Mouse (Mus musculus) liver, embryonic 12.5 days (tissue): ENCODE data around the gene Camkmt. TPM values are rescaled to one million over a fixed set of nuclear protein-coding genes. Genes with fewer than 3 reads are reported as not detected.

Source experiments
- ATAC-seq: fragments of 200-750 bp; cut with Nextera tagmentation; 2 replicates; pipeline ENCODE4 v1.8.0; 2017; ENCODE audit warnings: moderate number of reproducible peaks, mild to moderate bottlenecking, moderate library complexity
- H3K27ac ChIP-seq: fragments of 300-500 bp; sonication (generic); 2 replicates; pipeline ENCODE4 v1.5.1; 2016; ENCODE audit warnings: mild to moderate bottlenecking
- H3K27me3 ChIP-seq: fragments of 300-500 bp; sonication (generic); replicated peaks from 2 replicates; pipeline ENCODE4 v1.6.1; 2016; ENCODE audit warnings: mild to moderate bottlenecking, moderate library complexity
- H3K36me3 ChIP-seq: fragments of 300-500 bp; sonication (generic); 2 replicates; pipeline ENCODE4 v1.6.1; 2016; ENCODE audit warnings: mild to moderate bottlenecking, moderate library complexity
- H3K4me1 ChIP-seq: fragments of 300-500 bp; sonication (generic); 2 replicates; pipeline ENCODE4 v1.6.1; 2016
- H3K4me2 ChIP-seq: fragments of 300-500 bp; sonication (generic); 2 replicates; pipeline ENCODE4 v1.6.1; 2016; ENCODE audit warnings: mild to moderate bottlenecking, moderate library complexity
- H3K4me3 ChIP-seq: fragments of 300-500 bp; sonication (generic); 2 replicates; pipeline ENCODE4 v1.5.1; 2016; ENCODE audit warnings: mild to moderate bottlenecking, moderate library complexity
- H3K9ac ChIP-seq: fragments of 300-500 bp; sonication (generic); 2 replicates; pipeline ENCODE4 v1.6.1; 2016; ENCODE audit warnings: mild to moderate bottlenecking, moderate library complexity
- H3K9me3 ChIP-seq: fragments of 300-500 bp; sonication (generic); replicated peaks from 2 replicates; pipeline ENCODE4 v1.6.1; 2016; ENCODE audit warnings: mild to moderate bottlenecking, moderate library complexity
- WGBS: fragments of 180-500 bp; shearing (Covaris S2); methylation state at CpG from one replicate; pipeline ENCODE4 v1.1.7; 2016; ENCODE audit not compliant: insufficient replicate concordance; 5-methylcytosine and 5-hydroxymethylcytosine counted together
- polyA plus RNA-seq: library from polyadenylated mRNA; unstranded; fragments of >200 nt; fragmentation: Nextera tagmentation; extraction: Ambion mirVana; gene quantifications from 2 replicates; pipeline ENCODE4 v1.2.1, GENCODE M21; 2016

The Camkmt gene
- polyA plus RNA-seq, 1 experiment from 2014 or later: 4.4 TPM

- Histone ChIP-seq H3K4me1 (no peaks in the 10 kb centered on the region), H3K36me3 (no peaks in the 10 kb centered on the region), H3K27ac (no peak overlapping the region), H3K9ac (no peak overlapping the region), H3K27me3 (no peaks in the 10 kb centered on the region; the same call in 1 of the 2 replicates), H3K4me2 (no peak overlapping the region), H3K9me3 (no peaks in the 10 kb centered on the region), H3K4me3 (no peak overlapping the region)
- no peak for ATAC-seq
- 74% methylated on average over 10 of the region's 10 CpGs for WGBS
These were observed 263.3 kb downstream of the Camkmt start for GRCm38 (mm10) chr17:85353636-85354035.

GRCm38 (mm10) chr17:85355356-85355755, 265.0 kb downstream of the Camkmt start:
- WGBS: 71% methylated on average over 9 of the region's 9 CpGs
- Histone ChIP-seq H3K4me1 (no peaks in the 10 kb centered on the region), H3K4me2 (no peak overlapping the region), H3K36me3 (no peaks in the 10 kb centered on the region), H3K27ac (no peak overlapping the region), H3K4me3 (no peak overlapping the region), H3K27me3 (no peaks in the 10 kb centered on the region; the same call in 1 of the 2 replicates), H3K9me3 (no peaks in the 10 kb centered on the region), H3K9ac (no peak overlapping the region)
- ATAC-seq: no peak

- Histone ChIP-seq H3K4me1 (no peaks in the 10 kb centered on the region), H3K9ac (no peak overlapping the region), H3K27me3 (peaks cover 6% of the 10 kb centered on the region), H3K27ac (no peak overlapping the region), H3K4me3 (no peak overlapping the region), H3K9me3 (no peaks in the 10 kb centered on the region), H3K36me3 (no peaks in the 10 kb centered on the region), H3K4me2 (no peak overlapping the region)
- ATAC-seq: no peak
- 75% methylated on average over 7 of the region's 7 CpGs for WGBS
These were observed 270.7 kb downstream of the Camkmt start for GRCm38 (mm10) chr17:85361006-85361405.

- H3K4me3 ChIP-seq: no peak overlapping the region
- H3K4me2 ChIP-seq: no peak overlapping the region
- no peaks in the 10 kb centered on the region for H3K36me3 ChIP-seq
- no peak for ATAC-seq
- no peak overlapping the region for H3K27ac ChIP-seq
- peaks cover 13% of the 10 kb centered on the region for H3K27me3 ChIP-seq
- no peaks in the 10 kb centered on the region for H3K9me3 ChIP-seq
- 73% methylated on average over 5 of the region's 5 CpGs for WGBS
- no peaks in the 10 kb centered on the region for H3K4me1 ChIP-seq
- H3K9ac ChIP-seq: no peak overlapping the region
These were observed 277.0 kb downstream of the Camkmt start for GRCm38 (mm10) chr17:85367319-85367718.

GRCm38 (mm10) chr17:85368776-85369175, 278.4 kb downstream of the Camkmt start:
- H3K9me3 ChIP-seq: no peaks in the 10 kb centered on the region
- H3K9ac ChIP-seq: no peak overlapping the region
- no peaks in the 10 kb centered on the region for H3K36me3 ChIP-seq
- peaks cover 13% of the 10 kb centered on the region for H3K27me3 ChIP-seq
- ATAC-seq: no peak
- 0 out of 2 replicates have a peak, but pooled peaks cover 2% of the 10 kb centered on the region for H3K4me1 ChIP-seq
- no peak overlapping the region for H3K4me2 ChIP-seq
- WGBS: 61% methylated on average over 8 of the region's 8 CpGs
- no peak overlapping the region for H3K27ac ChIP-seq
- no peak overlapping the region for H3K4me3 ChIP-seq

GRCm38 (mm10) chr17:85372076-85372475, 281.7 kb downstream of the Camkmt start:
- no peak overlapping the region for H3K4me2 ChIP-seq
- H3K4me3 ChIP-seq: no peak overlapping the region
- no peak for ATAC-seq
- no peak overlapping the region for H3K27ac ChIP-seq
- H3K4me1 ChIP-seq: peaks cover 23% of the 10 kb centered on the region
- H3K36me3 ChIP-seq: no peaks in the 10 kb centered on the region
- H3K9ac ChIP-seq: no peak overlapping the region
- no peaks in the 10 kb centered on the region for H3K27me3 ChIP-seq
- no peaks in the 10 kb centered on the region for H3K9me3 ChIP-seq
- 63% methylated on average over 13 of the region's 13 CpGs for whole genome bisulfite sequencing

GRCm38 (mm10) chr17:85372523-85372922, 282.2 kb downstream of the Camkmt start:
- Histone ChIP-seq H3K9ac (no peak overlapping the region), H3K36me3 (no peaks in the 10 kb centered on the region), H3K4me2 (no peak overlapping the region), H3K27ac (no peak overlapping the region), H3K4me3 (no peak overlapping the region), H3K27me3 (no peaks in the 10 kb centered on the region), H3K4me1 (peaks cover 23% of the 10 kb centered on the region), H3K9me3 (no peaks in the 10 kb centered on the region)
- no peak for ATAC-seq
- 68% methylated on average over 7 of the region's 7 CpGs for WGBS

- Histone ChIP-seq H3K27ac (no peak overlapping the region), H3K36me3 (no peaks in the 10 kb centered on the region), H3K9ac (no peak overlapping the region), H3K27me3 (no peaks in the 10 kb centered on the region), H3K4me1 (peaks cover 23% of the 10 kb centered on the region), H3K4me3 (no peak overlapping the region), H3K9me3 (no peaks in the 10 kb centered on the region), H3K4me2 (peak overlapping the region; percentile 25)
- peak; percentile 82 for ATAC-seq
- 58% methylated on average over 19 of the region's 19 CpGs for WGBS
These were observed 283.9 kb downstream of the Camkmt start for GRCm38 (mm10) chr17:85374100-85374833.

- no peak overlapping the region for H3K9ac ChIP-seq
- WGBS: 64% methylated on average over 8 of the region's 8 CpGs
- H3K27ac ChIP-seq: no peak overlapping the region
- H3K4me2 ChIP-seq: peak overlapping the region; percentile 25
- H3K9me3 ChIP-seq: no peaks in the 10 kb centered on the region
- H3K27me3 ChIP-seq: no peaks in the 10 kb centered on the region
- peaks cover 23% of the 10 kb centered on the region for H3K4me1 ChIP-seq
- peak; percentile 47; the same call in 1 of the 2 replicates for ATAC-seq
- no peak overlapping the region for H3K4me3 ChIP-seq
- H3K36me3 ChIP-seq: no peaks in the 10 kb centered on the region
These were observed 284.5 kb downstream of the Camkmt start for GRCm38 (mm10) chr17:85374834-85375176.

- Histone ChIP-seq H3K9me3 (no peaks in the 10 kb centered on the region), H3K27ac (no peak overlapping the region), H3K4me1 (peaks cover 23% of the 10 kb centered on the region), H3K9ac (no peak overlapping the region), H3K27me3 (no peaks in the 10 kb centered on the region), H3K4me3 (no peak overlapping the region), H3K36me3 (no peaks in the 10 kb centered on the region), H3K4me2 (no peak overlapping the region)
- no peak for ATAC-seq
- 68% methylated on average over 10 of the region's 10 CpGs for WGBS
These were observed 285.2 kb downstream of the Camkmt start for GRCm38 (mm10) chr17:85375523-85375922.

GRCm38 (mm10) chr17:85377496-85377895, 287.1 kb downstream of the Camkmt start:
- ATAC-seq: no peak
- no peak overlapping the region for H3K4me2 ChIP-seq
- H3K4me3 ChIP-seq: no peak overlapping the region
- H3K4me1 ChIP-seq: peaks cover 32% of the 10 kb centered on the region
- no peak overlapping the region for H3K27ac ChIP-seq
- H3K27me3 ChIP-seq: no peaks in the 10 kb centered on the region
- WGBS: 64% methylated on average over 8 of the region's 8 CpGs
- no peak overlapping the region for H3K9ac ChIP-seq
- H3K36me3 ChIP-seq: no peaks in the 10 kb centered on the region
- no peaks in the 10 kb centered on the region for H3K9me3 ChIP-seq

- WGBS: 80% methylated on average over 7 of the region's 7 CpGs
- no peak overlapping the region for H3K4me3 ChIP-seq
- no peak for ATAC-seq
- H3K36me3 ChIP-seq: no peaks in the 10 kb centered on the region
- no peak overlapping the region for H3K9ac ChIP-seq
- H3K4me2 ChIP-seq: no peak overlapping the region
- H3K27ac ChIP-seq: no peak overlapping the region
- no peaks in the 10 kb centered on the region for H3K9me3 ChIP-seq
- H3K27me3 ChIP-seq: no peaks in the 10 kb centered on the region
- peaks cover 42% of the 10 kb centered on the region for H3K4me1 ChIP-seq
These were observed 288.7 kb downstream of the Camkmt start for GRCm38 (mm10) chr17:85379101-85379500.
